Mouse (Mus musculus): ENCODE measurements at regions not wholly inside any gene's neighbourhood (a gene's known extent, or its start where the extent isn't known, plus 50 kb on each side); places are given as distances from the start of the nearest gene placed in this dataset.

DNA sequence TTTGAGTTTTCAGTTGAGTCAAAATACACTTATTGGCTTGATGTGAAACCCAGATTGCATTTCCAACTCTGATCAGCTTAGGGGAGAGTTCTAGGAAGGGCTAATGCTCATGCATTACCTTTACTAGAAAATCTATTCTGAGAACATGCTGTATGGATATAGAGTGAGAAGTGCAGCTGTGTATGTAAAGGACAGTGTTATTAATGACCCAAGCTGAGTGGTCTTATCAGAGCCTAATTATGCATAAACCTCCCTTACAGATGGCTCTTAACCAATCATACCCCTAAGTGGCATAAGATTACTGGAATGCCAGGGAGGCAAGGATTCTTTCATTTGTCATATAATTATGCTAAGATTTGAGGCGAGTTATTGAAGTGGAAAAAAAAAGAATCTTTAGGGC, 210.6 kb upstream of the 2610001J05Rik start:
- Histone ChIP-seq H3K4me3 (ENCODE audit: insufficient read depth, low read length) (no peak overlapping the region), H3K27ac (ENCODE audit: insufficient read depth, low read length) (no peak overlapping the region), H3K4me1 (ENCODE audit: control insufficient read depth, insufficient read depth, low read length) (no peaks in the 10 kb centered on the region)
- no peak for TF ChIP-seq CTCF (IDR thresholded peaks at IDR 0.05; ENCODE audit: borderline replicate concordance, insufficient read depth, low read length)

DNA sequence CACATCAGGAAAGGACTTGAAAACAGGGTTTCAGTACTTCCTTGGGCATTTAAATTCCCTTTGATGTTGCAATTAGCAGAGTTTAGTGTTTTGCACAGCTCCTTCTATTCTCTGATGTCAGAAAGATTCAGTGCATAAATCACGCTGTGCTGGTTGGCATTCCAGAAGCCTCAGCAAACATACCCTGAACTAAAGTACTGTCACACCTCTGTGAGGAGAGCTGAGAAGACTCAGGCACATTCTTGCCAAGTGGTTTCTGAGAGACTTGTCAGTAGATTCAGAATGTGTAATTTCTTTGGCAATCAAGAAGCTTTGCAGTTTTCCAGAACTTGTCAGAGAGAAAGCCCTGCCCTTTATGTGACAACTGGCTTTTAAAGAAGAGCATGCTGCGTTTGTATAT, 192.4 kb upstream of the 2610001J05Rik start:
- TF ChIP-seq CTCF (IDR thresholded peaks at IDR 0.05; ENCODE audit: borderline replicate concordance, insufficient read depth, low read length) (no peak), POLR2A (IDR thresholded peaks at IDR 0.05; ENCODE audit: low read depth, low read length) (no peak)
- H3K4me3 ChIP-seq (ENCODE audit: insufficient read depth, low read length) = no peak overlapping the region
- no peaks in the 10 kb centered on the region for H3K4me1 ChIP-seq (ENCODE audit: control insufficient read depth, insufficient read depth, low read length)
- H3K27ac ChIP-seq (ENCODE audit: insufficient read depth, low read length) = no peak overlapping the region

DNA sequence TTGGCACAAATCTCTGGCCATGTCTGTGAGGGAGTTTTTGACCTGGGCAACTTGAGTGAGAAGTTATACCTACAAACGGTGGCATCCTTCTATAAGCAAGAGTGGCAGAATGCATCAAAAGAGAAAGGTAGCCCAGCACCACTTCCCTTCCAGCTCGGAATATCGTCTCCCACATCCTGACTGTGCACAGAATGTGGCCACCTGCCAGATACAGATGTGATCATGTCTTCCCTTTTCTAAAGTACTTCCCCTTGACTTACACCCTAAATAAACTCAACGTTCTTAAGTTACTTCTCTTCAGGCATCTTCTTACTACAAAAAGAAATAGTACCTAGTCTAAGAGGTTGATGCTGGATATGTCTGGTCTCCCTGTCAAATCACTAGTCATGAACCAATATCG, 175.2 kb upstream of the 2610001J05Rik start:
- TF ChIP-seq CTCF (IDR thresholded peaks at IDR 0.05; ENCODE audit: borderline replicate concordance, insufficient read depth, low read length) (no peak), POLR2A (IDR thresholded peaks at IDR 0.05; ENCODE audit: low read depth, low read length) (no peak)
- Histone ChIP-seq H3K4me1 (ENCODE audit: control insufficient read depth, insufficient read depth, low read length) (no peaks in the 10 kb centered on the region), H3K27ac (ENCODE audit: insufficient read depth, low read length) (no peak overlapping the region), H3K4me3 (ENCODE audit: insufficient read depth, low read length) (no peak overlapping the region)

DNA sequence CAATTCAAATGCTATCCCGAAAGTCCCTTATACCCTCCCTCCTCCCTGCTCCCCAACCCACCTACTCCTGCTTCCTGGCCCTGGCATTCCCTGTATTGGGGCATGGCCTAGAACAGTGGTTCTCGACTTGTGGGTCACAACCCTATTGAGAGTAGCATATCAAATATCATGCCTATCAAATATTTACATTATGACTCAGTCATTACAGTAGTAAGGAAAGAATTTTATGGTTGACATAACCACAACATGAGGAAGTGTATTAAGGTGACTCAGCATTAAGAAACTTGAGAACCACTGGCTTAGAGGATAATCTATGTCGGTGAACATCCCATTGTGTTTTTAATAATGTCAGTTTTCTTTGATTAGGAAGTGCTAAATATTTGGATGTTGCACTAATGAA, 173.3 kb upstream of the 2610001J05Rik start:
- no peak overlapping the region for H3K27ac ChIP-seq (ENCODE audit: insufficient read depth, low read length)
- H3K4me3 ChIP-seq (ENCODE audit: insufficient read depth, low read length) = no peak overlapping the region
- no peaks in the 10 kb centered on the region for H3K4me1 ChIP-seq (ENCODE audit: control insufficient read depth, insufficient read depth, low read length)
- no peak for TF ChIP-seq POLR2A (IDR thresholded peaks at IDR 0.05; ENCODE audit: low read depth, low read length)
- no peak for TF ChIP-seq CTCF (IDR thresholded peaks at IDR 0.05; ENCODE audit: borderline replicate concordance, insufficient read depth, low read length)

DNA sequence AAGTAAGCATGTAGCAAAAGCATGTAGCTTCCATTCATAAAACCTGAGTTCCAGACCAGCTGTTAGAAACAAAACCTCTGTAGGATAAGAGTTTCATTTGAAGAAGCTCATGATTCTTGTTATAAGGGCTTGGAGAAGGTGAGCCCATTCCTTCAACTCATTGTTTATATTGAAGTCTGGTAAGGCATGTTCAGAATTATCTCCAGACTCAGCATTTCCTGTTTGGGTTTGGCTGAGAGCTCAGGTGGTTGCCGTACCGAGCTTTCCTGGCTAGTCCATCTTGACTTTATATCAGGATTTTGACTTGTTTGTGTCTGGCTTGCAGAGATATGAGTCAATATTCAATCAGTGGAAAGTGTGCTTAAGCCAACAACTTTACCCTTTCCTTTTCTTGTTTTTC, 154.6 kb upstream of the 2610001J05Rik start:
- no peak overlapping the region for H3K27ac ChIP-seq (ENCODE audit: insufficient read depth, low read length)
- no peaks in the 10 kb centered on the region for H3K4me1 ChIP-seq (ENCODE audit: control insufficient read depth, insufficient read depth, low read length)
- no peak overlapping the region for H3K4me3 ChIP-seq (ENCODE audit: insufficient read depth, low read length)
- TF ChIP-seq POLR2A (IDR thresholded peaks at IDR 0.05; ENCODE audit: low read depth, low read length) (no peak), CTCF (IDR thresholded peaks at IDR 0.05; ENCODE audit: borderline replicate concordance, insufficient read depth, low read length) (no peak)

DNA sequence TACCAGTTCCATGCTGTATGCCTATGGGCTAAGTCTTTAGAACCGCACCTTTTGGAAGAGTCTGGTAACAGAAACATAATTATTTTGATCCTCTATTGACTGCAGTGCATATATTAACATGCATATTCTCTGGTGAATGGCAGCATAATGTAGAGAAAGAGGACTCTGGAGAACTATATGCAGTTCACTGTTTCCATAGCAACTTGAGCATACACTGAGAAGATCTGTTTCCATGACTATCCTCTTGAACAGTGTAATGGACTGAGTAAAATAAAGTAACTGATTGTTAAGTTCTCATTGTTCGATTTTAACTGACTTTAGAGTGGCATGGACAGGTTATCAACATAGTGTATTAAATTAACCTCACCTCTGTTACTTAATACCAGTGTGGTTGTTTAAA, 147.6 kb upstream of the 2610001J05Rik start:
- no peak overlapping the region for H3K4me3 ChIP-seq (ENCODE audit: insufficient read depth, low read length)
- no peaks in the 10 kb centered on the region for H3K4me1 ChIP-seq (ENCODE audit: control insufficient read depth, insufficient read depth, low read length)
- TF ChIP-seq POLR2A (IDR thresholded peaks at IDR 0.05; ENCODE audit: low read depth, low read length) (no peak), CTCF (IDR thresholded peaks at IDR 0.05; ENCODE audit: borderline replicate concordance, insufficient read depth, low read length) (no peak)
- no peak overlapping the region for H3K27ac ChIP-seq (ENCODE audit: insufficient read depth, low read length)

DNA sequence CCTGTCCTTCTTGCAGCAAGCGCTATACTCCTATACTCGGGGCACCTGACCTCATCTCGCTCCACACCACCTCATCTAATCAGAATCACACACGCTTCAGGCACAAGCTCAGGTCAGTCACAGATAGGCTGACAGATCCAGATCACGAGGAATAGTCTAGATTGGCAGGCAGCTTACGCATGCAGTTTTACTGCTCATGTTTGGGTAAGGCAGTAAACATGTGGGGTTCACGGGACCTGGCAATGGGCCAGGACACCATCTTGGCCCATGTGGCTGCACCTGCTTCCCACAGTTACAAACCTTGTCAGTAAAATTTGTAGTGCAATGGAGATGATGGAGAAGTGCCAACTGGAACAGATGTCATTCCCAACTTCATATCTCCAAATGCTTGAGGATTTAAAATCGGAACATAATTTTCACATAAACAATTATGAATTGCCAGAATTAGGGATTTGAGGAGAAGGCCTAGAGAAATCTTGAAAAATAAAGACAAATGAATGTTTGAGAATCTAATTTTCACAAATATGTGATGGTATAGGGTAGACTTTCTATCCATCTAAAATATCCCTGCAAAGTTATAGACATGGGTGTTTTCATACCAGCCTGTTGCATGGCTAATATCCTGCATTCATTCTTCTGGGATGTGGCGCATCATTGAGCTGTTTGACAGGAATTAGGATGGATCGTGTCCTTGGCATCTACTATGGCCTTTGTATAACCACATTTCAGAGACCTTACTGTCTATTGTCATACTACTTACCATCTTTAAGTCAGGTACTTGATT, 111.5 kb upstream of the 2610001J05Rik start:
- TF ChIP-seq POLR2A (IDR thresholded peaks at IDR 0.05; ENCODE audit: low read depth, low read length) (no peak), CTCF (IDR thresholded peaks at IDR 0.05; ENCODE audit: borderline replicate concordance, insufficient read depth, low read length) (no peak)
- H3K27ac ChIP-seq (ENCODE audit: insufficient read depth, low read length) = no peak overlapping the region
- H3K4me3 ChIP-seq (ENCODE audit: insufficient read depth, low read length) = no peak overlapping the region
- H3K4me1 ChIP-seq (ENCODE audit: control insufficient read depth, insufficient read depth, low read length) = no peaks in the 10 kb centered on the region

DNA sequence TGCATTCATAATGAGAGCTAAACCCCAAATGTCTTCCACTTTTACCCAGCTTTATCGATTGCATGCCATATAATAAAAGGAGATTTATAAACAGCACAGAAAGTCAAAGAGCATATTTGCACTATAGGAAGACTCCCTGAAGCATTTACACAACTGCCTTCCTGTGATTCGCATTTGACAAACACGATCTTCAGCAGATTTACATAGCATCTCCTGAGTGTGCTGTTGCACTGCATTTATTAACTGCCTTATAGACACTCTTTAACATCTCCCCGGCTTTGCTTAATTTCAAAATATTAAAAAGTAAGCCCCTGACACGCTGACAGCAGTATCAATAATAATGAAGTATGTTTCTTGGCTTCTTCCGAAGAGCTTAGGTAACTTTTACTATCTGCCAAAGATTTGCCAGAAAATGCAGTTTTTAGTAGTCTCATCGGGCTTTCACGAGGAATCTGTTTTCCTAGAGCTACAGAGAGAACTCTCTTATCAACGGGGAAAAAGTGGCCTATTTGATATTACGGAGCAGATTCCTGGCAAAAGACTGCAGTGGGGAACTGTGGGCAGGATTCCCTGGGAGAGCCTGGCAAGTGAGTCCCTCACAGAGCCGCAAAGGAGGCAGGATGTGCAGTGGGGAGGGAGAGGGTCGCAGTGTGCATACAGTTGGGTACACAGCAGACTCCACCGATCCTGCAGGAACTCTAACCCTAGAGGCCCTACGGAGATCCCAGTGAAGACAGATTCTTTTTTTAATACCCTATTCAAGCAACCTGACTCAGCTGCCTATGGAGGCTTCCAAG, 103.6 kb upstream of the 2610001J05Rik start:
- H3K4me1 ChIP-seq (ENCODE audit: control insufficient read depth, insufficient read depth, low read length) = no peaks in the 10 kb centered on the region
- H3K27ac ChIP-seq (ENCODE audit: insufficient read depth, low read length) = no peak overlapping the region
- H3K4me3 ChIP-seq (ENCODE audit: insufficient read depth, low read length) = no peak overlapping the region
- TF ChIP-seq CTCF (IDR thresholded peaks at IDR 0.05; ENCODE audit: borderline replicate concordance, insufficient read depth, low read length) (no peak), POLR2A (IDR thresholded peaks at IDR 0.05; ENCODE audit: low read depth, low read length) (no peak)

DNA sequence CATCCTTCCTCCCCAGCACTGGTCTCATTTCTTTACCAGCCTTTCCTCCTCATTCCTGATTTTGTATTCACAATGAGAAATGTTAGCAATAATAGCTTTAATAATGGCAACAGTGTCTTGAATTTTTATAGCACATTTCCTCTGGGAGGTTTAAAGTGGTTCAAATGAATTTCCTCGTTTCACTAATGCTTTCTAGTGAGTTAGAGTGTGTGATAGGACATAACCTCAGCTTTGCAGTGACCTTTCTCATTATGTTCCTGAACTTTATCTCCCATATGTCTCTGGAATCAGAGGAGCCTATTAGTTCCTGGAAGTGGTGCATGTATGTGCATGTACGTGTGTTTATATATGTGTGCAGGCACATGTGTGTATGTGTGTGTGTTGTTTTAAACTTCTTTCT, 93.2 kb upstream of the 2610001J05Rik start:
- H3K4me3 ChIP-seq (ENCODE audit: insufficient read depth, low read length) = no peak overlapping the region
- no peak for TF ChIP-seq POLR2A (IDR thresholded peaks at IDR 0.05; ENCODE audit: low read depth, low read length)
- H3K4me1 ChIP-seq (ENCODE audit: control insufficient read depth, insufficient read depth, low read length) = no peaks in the 10 kb centered on the region
- no peak overlapping the region for H3K27ac ChIP-seq (ENCODE audit: insufficient read depth, low read length)

DNA sequence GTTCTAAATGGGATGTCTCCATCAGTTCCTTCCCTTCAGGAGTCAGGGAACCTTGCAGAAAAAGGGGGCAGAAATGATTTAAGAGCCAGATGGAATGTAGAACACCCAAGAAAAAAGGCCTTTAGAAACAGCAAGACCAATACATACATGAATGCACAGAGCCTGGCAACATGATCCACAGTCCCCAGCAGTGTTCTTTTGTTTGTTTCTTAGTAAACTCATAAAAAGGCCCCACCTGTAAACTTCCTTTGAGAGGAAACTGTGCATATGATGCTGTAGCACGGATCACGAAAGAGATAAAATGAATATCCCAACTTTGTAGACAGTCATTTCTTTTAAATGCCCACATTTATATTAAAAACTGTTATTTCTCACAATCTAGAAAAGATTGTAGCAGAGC, 92.7 kb upstream of the 2610001J05Rik start:
- no peak for TF ChIP-seq POLR2A (IDR thresholded peaks at IDR 0.05; ENCODE audit: low read depth, low read length)
- no peak for TF ChIP-seq CTCF (IDR thresholded peaks at IDR 0.05; ENCODE audit: borderline replicate concordance, insufficient read depth, low read length)
- Histone ChIP-seq H3K4me1 (ENCODE audit: control insufficient read depth, insufficient read depth, low read length) (no peaks in the 10 kb centered on the region), H3K27ac (ENCODE audit: insufficient read depth, low read length) (no peak overlapping the region)

More for the DNA sequence above, 92.7 kb upstream of the 2610001J05Rik start:
- no peak overlapping the region for H3K4me3 ChIP-seq (ENCODE audit: insufficient read depth, low read length)
